Mouse (Mus musculus) liver, adult 2 months (tissue): ENCODE results near the gene Btrc. TPM values are rescaled to one million over a fixed set of nuclear protein-coding genes. Genes with fewer than 3 reads are reported as not detected.

Experiments used
- DNase-seq: peaks from one replicate; pipeline ENCODE4 v3.0.0-alpha.2; 2011; ENCODE audit warnings: low read depth, low spot score; ENCODE audit errors: extremely low read depth
- H3K27ac ChIP-seq: fragments of 200-500 bp; replicated peaks from 2 replicates; pipeline ENCODE4 v1.5.1; 2012; ENCODE audit warnings: low read depth, mild to moderate bottlenecking, control low read depth, inconsistent platforms, low read length; ENCODE audit not compliant: insufficient read depth
- H3K27me3 ChIP-seq: fragments of 200-500 bp; 2 replicates; pipeline ENCODE4 v1.6.1; 2012; ENCODE audit warnings: mild to moderate bottlenecking, moderate library complexity, low read length, inconsistent platforms; ENCODE audit not compliant: control insufficient read depth, insufficient read depth
- H3K36me3 ChIP-seq: fragments of 200-500 bp; 2 replicates; pipeline ENCODE4 v1.6.1; 2012; ENCODE audit warnings: low read length, inconsistent platforms; ENCODE audit not compliant: control insufficient read depth, insufficient read depth
- H3K4me1 ChIP-seq: fragments of 200-500 bp; 2 replicates; pipeline ENCODE4 v1.6.1; 2011; ENCODE audit warnings: low read length; ENCODE audit not compliant: control insufficient read depth, insufficient read depth
- H3K4me3 ChIP-seq: fragments of 200-500 bp; 2 replicates; pipeline ENCODE4 v1.5.1; 2011; ENCODE audit warnings: low read depth, mild to moderate bottlenecking, control low read depth, low read length, moderate library complexity; ENCODE audit not compliant: insufficient read depth
- H3K79me2 ChIP-seq: fragments of 200-500 bp; 2 replicates; pipeline ENCODE4 v1.6.1; 2012; ENCODE audit warnings: inconsistent platforms, mild to moderate bottlenecking, low read length, moderate library complexity; ENCODE audit not compliant: control insufficient read depth, insufficient read depth
- H3K9ac ChIP-seq: fragments of 200-500 bp; 2 replicates; pipeline ENCODE4 v1.6.1; 2012; ENCODE audit warnings: low read depth, mild to moderate bottlenecking, control low read depth, inconsistent platforms, low read length
- CTCF ChIP-seq: fragments of 200-500 bp; IDR thresholded peaks from 2 replicates; pipeline ENCODE4 v1.5.1; 2011; ENCODE audit warnings: low read depth, low read length, control low read depth
- POLR2A ChIP-seq: fragments of 200-500 bp; IDR thresholded peaks from 2 replicates; pipeline ENCODE4 v1.6.1; 2011; ENCODE audit warnings: low read length, control low read depth; ENCODE audit not compliant: insufficient read depth; ENCODE audit errors: extremely low read depth
- WGBS: fragments of 180-500 bp; shearing (Covaris S2); methylation state at CpG from one replicate; pipeline ENCODE4 v1.1.7; 2018; 5-methylcytosine and 5-hydroxymethylcytosine counted together
- polyA plus RNA-seq: library from polyadenylated mRNA; depleted of rRNA; stranded (reverse); fragments of >200 nt; gene quantifications from 2 replicates; pipeline ENCODE4 v1.2.3, GENCODE M21; 2012; rRNA removed
- total RNA-seq: library from RNA; depleted of rRNA; stranded (reverse); fragments of >200 nt; gene quantifications from 2 replicates; pipeline ENCODE4 v1.2.3, GENCODE M21; 2014; rRNA removed

Gene Btrc
- total and polyA plus RNA-seq, 2 experiments, result 7.8 to 10.9 TPM

DNA sequence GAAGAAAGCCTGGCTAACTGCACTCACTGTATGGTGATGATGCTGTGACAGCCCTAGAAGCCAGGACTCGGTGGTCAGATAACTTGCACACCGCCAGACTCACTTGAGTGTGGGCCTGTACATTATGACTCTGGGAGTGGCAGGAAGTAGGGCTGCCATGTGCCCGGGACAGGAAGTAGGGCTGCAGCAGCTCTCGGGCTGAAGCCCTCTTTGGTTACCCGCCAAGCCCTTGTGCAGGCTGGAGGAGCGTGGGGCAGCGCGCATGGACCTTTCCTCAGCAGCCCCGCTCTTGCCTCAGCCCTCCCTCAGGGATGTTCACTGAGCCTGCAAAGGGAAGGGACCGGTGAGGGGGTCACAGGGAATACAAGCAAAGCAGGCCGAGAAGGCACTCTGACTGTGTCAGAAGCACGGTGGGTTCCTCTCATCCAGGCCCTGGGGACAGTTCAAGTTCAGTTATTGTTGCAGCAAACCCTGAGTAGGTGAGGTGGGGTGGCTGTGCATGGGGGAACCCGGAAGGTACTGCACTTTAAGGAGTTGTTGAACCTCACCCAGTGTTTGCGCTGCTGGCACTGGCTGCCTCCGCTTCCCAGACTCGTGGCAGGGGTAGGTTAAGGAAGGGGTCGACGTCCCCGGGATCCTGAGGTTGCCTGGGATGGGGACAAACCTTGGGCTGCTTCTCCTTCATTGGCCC lies 211.6 kb downstream of the Btrc start:
- DNase-seq, result no peak
- H3K9ac ChIP-seq, result no peak overlapping the region
- WGBS, result 56% methylated on average over 19 of the region's 19 CpGs

DNA sequence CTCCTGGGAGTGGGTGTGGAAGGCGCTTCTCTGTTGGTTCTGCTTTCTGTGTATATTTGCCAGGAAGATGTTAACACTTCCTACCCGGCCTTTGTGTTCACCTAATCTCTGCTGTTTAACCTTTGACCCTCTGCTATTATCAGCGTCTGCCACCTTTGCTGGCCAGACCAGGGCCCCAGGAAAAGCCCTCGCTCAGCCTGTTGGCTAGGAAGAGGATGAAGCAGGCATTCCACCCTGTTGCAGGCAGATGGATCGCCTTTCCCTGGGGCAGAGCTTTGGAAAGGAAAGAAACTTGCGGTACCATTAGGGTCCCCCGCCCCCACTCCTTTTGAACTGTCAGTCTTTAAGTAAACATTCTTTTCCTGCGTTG lies 212.1 kb downstream of the Btrc start:
- 30% methylated on average over 8 of the region's 8 CpGs for WGBS
- no peak overlapping the region for H3K4me3 ChIP-seq
- no peak overlapping the region for H3K9ac ChIP-seq
- TF ChIP-seq CTCF, result no peak
- no peak for TF ChIP-seq POLR2A
- H3K4me1 ChIP-seq, result no peaks in the 10 kb centered on the region; the same call in 1 of the 2 replicates
- peak; percentile 15 for DNase-seq
- H3K27me3 ChIP-seq, result no peaks in the 10 kb centered on the region
- no peaks in the 10 kb centered on the region for H3K36me3 ChIP-seq
- no peak overlapping the region for H3K27ac ChIP-seq
- no peaks in the 10 kb centered on the region for H3K79me2 ChIP-seq

More for the DNA sequence above, 211.6 kb downstream of the Btrc start:
- Histone ChIP-seq H3K27me3 (no peaks in the 10 kb centered on the region), H3K36me3 (no peaks in the 10 kb centered on the region), H3K27ac (no peak overlapping the region), H3K79me2 (no peaks in the 10 kb centered on the region), H3K4me3 (no peak overlapping the region), H3K4me1 (no peaks in the 10 kb centered on the region; the same call in 1 of the 2 replicates)
- TF ChIP-seq POLR2A, result no peak

DNA sequence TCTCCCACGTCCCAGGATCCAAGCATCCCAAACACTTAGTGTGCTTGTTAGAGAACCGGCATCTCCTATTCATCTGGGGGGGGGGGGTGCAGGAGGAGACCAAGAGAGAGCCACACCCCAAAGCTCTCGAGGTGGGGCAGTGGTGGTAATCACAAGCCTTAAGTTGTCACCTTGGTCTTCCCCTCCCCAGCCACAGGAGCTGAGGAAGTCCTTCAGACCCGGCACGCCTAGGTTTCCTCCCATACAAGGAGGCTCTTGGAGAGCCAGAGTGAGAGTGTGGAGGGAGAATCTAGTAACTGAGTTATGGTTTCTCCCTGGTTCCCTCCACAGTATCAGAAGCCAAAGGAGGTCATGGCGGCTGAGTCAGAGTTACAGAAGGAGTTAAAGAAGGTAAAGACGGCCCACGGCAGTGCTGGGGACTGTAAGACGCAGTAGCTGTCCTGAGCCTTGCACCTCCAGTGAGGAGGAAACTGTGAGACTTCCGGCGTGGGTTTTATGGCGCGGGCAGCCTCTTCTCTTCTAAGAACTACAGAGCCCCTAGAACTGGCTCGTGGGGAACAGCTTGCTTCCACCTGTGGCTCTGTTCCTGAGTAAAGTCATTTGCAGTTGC lies 213.7 kb downstream of the Btrc start:
- Histone ChIP-seq H3K4me3 (no peak overlapping the region), H3K36me3 (no peaks in the 10 kb centered on the region), H3K79me2 (no peaks in the 10 kb centered on the region), H3K4me1 (no peaks in the 10 kb centered on the region; the same call in 1 of the 2 replicates), H3K27ac (no peak overlapping the region), H3K27me3 (no peaks in the 10 kb centered on the region), H3K9ac (no peak overlapping the region)
- no peak for TF ChIP-seq CTCF
- no peak for TF ChIP-seq POLR2A
- WGBS, result 82% methylated on average over 14 of the region's 14 CpGs
- DNase-seq, result no peak

DNA sequence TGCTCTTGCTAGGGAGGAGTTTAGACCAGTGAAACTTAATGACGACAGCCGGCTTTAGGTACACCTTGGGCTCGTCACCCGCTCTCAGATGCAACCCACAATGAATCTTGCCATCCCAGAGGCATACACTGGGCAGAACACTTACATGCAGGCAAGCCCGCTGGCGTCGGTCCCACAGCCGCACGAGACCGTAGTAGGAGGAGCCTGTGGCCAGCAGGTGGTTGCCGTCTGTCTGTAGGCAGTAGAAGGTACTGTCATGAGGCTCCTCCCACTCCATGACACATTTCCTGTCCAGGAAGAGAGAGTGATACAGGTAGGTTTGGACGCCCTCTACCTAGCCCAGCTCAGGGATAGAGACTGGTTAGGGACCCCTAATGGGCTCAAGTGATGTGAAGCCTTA lies 215.4 kb downstream of the Btrc start:
- Histone ChIP-seq H3K27ac (no peak overlapping the region), H3K79me2 (no peaks in the 10 kb centered on the region), H3K4me3 (no peak overlapping the region), H3K27me3 (no peaks in the 10 kb centered on the region), H3K9ac (no peak overlapping the region), H3K36me3 (no peaks in the 10 kb centered on the region), H3K4me1 (no peaks in the 10 kb centered on the region; the same call in 1 of the 2 replicates)
- DNase-seq, result no peak
- 91% methylated on average over 12 of the region's 12 CpGs for WGBS
- no peak for TF ChIP-seq POLR2A

DNA sequence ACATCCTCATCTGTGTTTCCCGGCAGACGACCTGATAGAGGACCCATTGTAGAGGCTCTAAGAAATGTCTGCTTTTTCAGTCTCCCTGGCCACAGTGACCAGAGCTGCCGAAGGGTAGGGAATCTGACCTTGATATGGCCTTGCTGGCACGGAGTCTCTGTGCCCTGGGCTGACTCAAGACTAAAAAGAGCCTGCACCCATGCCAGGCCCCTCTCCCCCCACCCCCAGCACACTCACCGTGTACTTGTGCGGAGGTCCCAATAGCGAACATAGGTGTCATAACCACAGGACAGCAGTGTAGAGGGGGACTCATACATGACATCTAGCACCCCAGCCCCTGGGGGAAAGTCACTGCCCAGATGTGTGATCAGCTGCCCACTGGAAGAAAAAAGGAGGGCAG lies 215.9 kb downstream of the Btrc start:
- Histone ChIP-seq H3K36me3 (no peaks in the 10 kb centered on the region), H3K27ac (no peak overlapping the region), H3K9ac (no peak overlapping the region), H3K4me3 (no peak overlapping the region), H3K79me2 (no peaks in the 10 kb centered on the region), H3K4me1 (no peaks in the 10 kb centered on the region; the same call in 1 of the 2 replicates), H3K27me3 (no peaks in the 10 kb centered on the region)
- DNase-seq, result no peak
- no peak for TF ChIP-seq POLR2A
- no peak for TF ChIP-seq CTCF
- 92% methylated on average over 7 of the region's 7 CpGs for WGBS

Other genes with a start within 250 kb of the Btrc start
- not detected in 2 replicates for gene Tlx1, start 213.1 kb upstream of the Btrc start, total RNA-seq
- 0.05 TPM in 1 of 2 replicates, not detected in the other for gene Tlx1, start 213.1 kb upstream of the Btrc start, polyA plus RNA-seq
- under 0.01 TPM in 1 of 2 replicates, not detected in the other for gene Lbx1, start 127.9 kb upstream of the Btrc start, total RNA-seq
- not detected in 2 replicates for gene Lbx1, start 127.9 kb upstream of the Btrc start, polyA plus RNA-seq
- gene Poll, start 196.8 kb downstream of the Btrc start, total RNA-seq, result 6.1 TPM in 2 replicates
- 7.1 and 7.3 TPM in 2 replicates for gene Poll, start 196.8 kb downstream of the Btrc start, polyA plus RNA-seq
- gene Gm17018, start 196.9 kb downstream of the Btrc start, total RNA-seq, result 5.5 and 6.0 TPM in 2 replicates
- gene Gm17018, start 196.9 kb downstream of the Btrc start, polyA plus RNA-seq, result 2.8 and 3.0 TPM in 2 replicates